Mouse (Mus musculus): ENCODE measurements around the gene Tgfbrap1.
"Not testable (repeated sequence)": the region's sequence is repeated elsewhere in the genome, so short reads cannot be mapped to it uniquely, and the experiment has no call there.

Gene Tgfbrap1

GRCm38 (mm10) chr1:43036014-43036413 lies 62.4 kb downstream of the Tgfbrap1 start:
- no peak for DNase-seq (ENCODE audit: low spot score in 2 of 2)

- not testable (repeated sequence) for DNase-seq (ENCODE audit: low spot score in 2 of 2)
Measured at GRCm38 (mm10) chr1:43015153-43015685, 83.2 kb downstream of the Tgfbrap1 start.

- no peak for DNase-seq (ENCODE audit: low spot score in 2 of 2)
Measured at GRCm38 (mm10) chr1:43010461-43010860, 88.0 kb downstream of the Tgfbrap1 start.

- no peak for DNase-seq (ENCODE audit: low spot score in 2 of 2)
Measured at GRCm38 (mm10) chr1:43006524-43006923, 91.9 kb downstream of the Tgfbrap1 start.

GRCm38 (mm10) chr1:43006051-43006514 lies 92.4 kb downstream of the Tgfbrap1 start:
- DNase-seq (ENCODE audit: low spot score in 2 of 2), result peak; percentile 39 to 49

All from right cerebral cortex, adult 2 months (tissue).